Mouse (Mus musculus): ENCODE results near the gene Pum1. TPM values are rescaled to one million over a fixed set of nuclear protein-coding genes. Genes with fewer than 3 reads are reported as not detected.
"Not testable (repeated sequence)": the region's sequence is repeated elsewhere in the genome, so short reads cannot be mapped to it uniquely, and the experiment has no call there.

Gene Pum1
- total and polyA plus RNA-seq, 3 experiments: 42.7 to 122 (median 43.5) TPM

DNA sequence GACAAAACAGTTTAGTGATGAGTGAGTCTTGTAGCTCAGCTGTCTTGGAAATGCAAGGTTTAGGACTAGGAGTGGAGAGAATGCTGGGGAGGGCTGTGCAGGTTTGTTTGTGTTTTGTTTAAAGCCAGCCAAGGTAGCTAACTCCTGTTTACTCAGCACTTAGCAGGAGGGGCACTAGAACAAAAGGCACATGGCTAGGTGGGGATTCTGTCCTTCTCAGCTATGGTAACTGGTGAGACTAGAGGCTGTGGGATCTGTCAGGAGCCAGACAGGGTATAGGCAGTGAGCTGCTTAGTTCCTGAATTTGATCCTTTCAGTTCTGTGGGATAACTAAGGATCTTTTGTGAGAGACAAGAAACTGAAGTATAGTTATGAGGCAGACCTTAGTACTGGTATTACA, 9.0 kb downstream of the Pum1 start:
- TF ChIP-seq GATA1 (IDR thresholded peaks at IDR 0.05; ENCODE audit: borderline replicate concordance, low read length): no peak
- no peak for TF ChIP-seq CTCF (IDR thresholded peaks at IDR 0.05; ENCODE audit: low read depth, low read length)
- no peak for TF ChIP-seq TAL1 (conservative IDR thresholded peaks at IDR 0.05; ENCODE audit: low read depth, low read length)
- TF ChIP-seq POLR2AphosphoS5 (IDR thresholded peaks at IDR 0.05; ENCODE audit: insufficient replicate concordance, low read depth, low read length): no peak
- no peak for TF ChIP-seq GATA2 (IDR thresholded peaks at IDR 0.05; ENCODE audit: borderline replicate concordance, low read depth, low read length)
- Histone ChIP-seq H3K4me3 (ENCODE audit: low read depth, low read length) (no peak overlapping the region), H3K36me3 (replicated peaks) (peaks cover 83% of the 10 kb centered on the region), H3K9me3 (replicated peaks) (no peaks in the 10 kb centered on the region), H3K27me3 (ENCODE audit: insufficient read depth, low read length) (no peaks in the 10 kb centered on the region), H3K4me1 (ENCODE audit: insufficient read depth, low read depth, low read length) (peaks cover 57% of the 10 kb centered on the region)
- DNase-seq (ENCODE audit: low spot score): no peak
- ATAC-seq (ENCODE audit: extremely low read depth, insufficient number of reproducible peaks, low FRiP score, poor library complexity, severe bottlenecking): no peak

- ATAC-seq (ENCODE audit: extremely low read depth, insufficient number of reproducible peaks, low FRiP score, poor library complexity, severe bottlenecking): no peak
Observed at GRCm38 (mm10) chr4:130676746-130677145, 13.6 kb downstream of the Pum1 start.

DNA sequence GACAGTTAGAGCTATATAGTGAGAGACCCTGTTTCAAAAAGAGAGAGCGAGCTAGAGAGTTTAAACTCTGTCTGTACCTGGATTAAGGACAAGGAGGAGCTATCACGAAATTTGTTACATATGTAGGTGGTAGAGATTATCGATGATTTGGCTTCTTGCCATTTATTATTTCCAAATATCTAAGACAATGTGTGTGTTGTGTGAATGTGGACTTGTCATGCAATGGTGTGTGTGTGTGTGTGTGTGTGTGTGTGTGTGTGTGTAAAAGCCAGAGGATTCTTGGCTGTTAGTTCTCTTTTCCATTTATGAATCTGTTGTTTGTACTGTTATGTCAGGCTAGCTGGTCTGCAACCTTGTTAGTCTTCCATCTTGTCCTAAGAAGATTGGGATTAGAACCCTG, 15.0 kb downstream of the Pum1 start:
- no peak overlapping the region for H3K4me3 ChIP-seq (ENCODE audit: low read depth, low read length)
- ATAC-seq (ENCODE audit: extremely low read depth, insufficient number of reproducible peaks, low FRiP score, poor library complexity, severe bottlenecking): no peak
- no peaks in the 10 kb centered on the region for H3K9me3 ChIP-seq (replicated peaks)
- TF ChIP-seq TAL1 (conservative IDR thresholded peaks at IDR 0.05; ENCODE audit: low read depth, low read length) (no peak), CTCF (IDR thresholded peaks at IDR 0.05; ENCODE audit: low read depth, low read length) (no peak), POLR2AphosphoS5 (IDR thresholded peaks at IDR 0.05; ENCODE audit: insufficient replicate concordance, low read depth, low read length) (no peak), GATA1 (IDR thresholded peaks at IDR 0.05; ENCODE audit: borderline replicate concordance, low read length) (no peak), GATA2 (IDR thresholded peaks at IDR 0.05; ENCODE audit: borderline replicate concordance, low read depth, low read length) (no peak)
- H3K36me3 ChIP-seq (replicated peaks): peaks cover 90% of the 10 kb centered on the region
- H3K4me1 ChIP-seq (ENCODE audit: insufficient read depth, low read depth, low read length): peaks cover 36% of the 10 kb centered on the region
- H3K27me3 ChIP-seq (ENCODE audit: insufficient read depth, low read length): no peaks in the 10 kb centered on the region
- DNase-seq (ENCODE audit: low spot score): no peak

More at GRCm38 (mm10) chr4:130676746-130677145, 13.6 kb downstream of the Pum1 start:
- DNase-seq (ENCODE audit: low spot score): no peak
- Histone ChIP-seq H3K27me3 (ENCODE audit: insufficient read depth, low read length) (no peaks in the 10 kb centered on the region), H3K9me3 (replicated peaks) (no peaks in the 10 kb centered on the region), H3K4me1 (ENCODE audit: insufficient read depth, low read depth, low read length) (peaks cover 33% of the 10 kb centered on the region), H3K36me3 (replicated peaks) (peaks cover 91% of the 10 kb centered on the region), H3K4me3 (ENCODE audit: low read depth, low read length) (no peak overlapping the region)
- TF ChIP-seq POLR2AphosphoS5 (IDR thresholded peaks at IDR 0.05; ENCODE audit: insufficient replicate concordance, low read depth, low read length) (no peak), GATA1 (IDR thresholded peaks at IDR 0.05; ENCODE audit: borderline replicate concordance, low read length) (no peak), TAL1 (conservative IDR thresholded peaks at IDR 0.05; ENCODE audit: low read depth, low read length) (no peak)

DNA sequence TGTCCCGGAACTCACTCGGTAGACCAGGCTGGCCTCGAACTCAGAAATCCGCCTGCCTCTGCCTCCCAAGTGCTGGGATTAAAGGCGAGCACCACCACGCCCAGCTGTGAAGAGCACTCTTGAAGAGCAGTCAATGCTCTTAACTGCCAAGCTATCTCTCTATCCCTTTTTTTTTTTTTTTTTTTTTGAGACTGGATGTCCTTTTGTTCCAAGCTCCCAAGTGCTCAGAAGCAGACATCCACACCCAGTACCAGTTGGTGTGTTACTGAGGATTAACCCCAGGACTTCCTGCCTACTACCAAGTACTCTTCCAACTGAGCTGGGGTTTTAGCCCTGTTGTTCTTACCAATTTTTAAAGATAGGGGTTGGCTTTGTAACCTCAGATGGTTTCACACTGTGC, 17.6 kb downstream of the Pum1 start:
- ATAC-seq (ENCODE audit: extremely low read depth, insufficient number of reproducible peaks, low FRiP score, poor library complexity, severe bottlenecking): no peak
- no peaks in the 10 kb centered on the region for H3K9me3 ChIP-seq (replicated peaks)
- no peaks in the 10 kb centered on the region for H3K27me3 ChIP-seq (ENCODE audit: insufficient read depth, low read length)
- H3K4me1 ChIP-seq (ENCODE audit: insufficient read depth, low read depth, low read length): peaks cover 41% of the 10 kb centered on the region
- no peak overlapping the region for H3K4me3 ChIP-seq (ENCODE audit: low read depth, low read length)
- TF ChIP-seq TAL1 (conservative IDR thresholded peaks at IDR 0.05; ENCODE audit: low read depth, low read length) (no peak), POLR2AphosphoS5 (IDR thresholded peaks at IDR 0.05; ENCODE audit: insufficient replicate concordance, low read depth, low read length) (no peak), GATA2 (IDR thresholded peaks at IDR 0.05; ENCODE audit: borderline replicate concordance, low read depth, low read length) (no peak), CTCF (IDR thresholded peaks at IDR 0.05; ENCODE audit: low read depth, low read length) (no peak), GATA1 (IDR thresholded peaks at IDR 0.05; ENCODE audit: borderline replicate concordance, low read length) (no peak)
- no peak for DNase-seq (ENCODE audit: low spot score)
- H3K36me3 ChIP-seq (replicated peaks): peaks cover 91% of the 10 kb centered on the region

- Histone ChIP-seq H3K36me3 (replicated peaks) (peaks cover 83% of the 10 kb centered on the region), H3K4me1 (ENCODE audit: insufficient read depth, low read depth, low read length) (peaks cover 28% of the 10 kb centered on the region)
- H3K9me3 ChIP-seq (replicated peaks); H3K4me3 ChIP-seq (ENCODE audit: low read depth, low read length); H3K27me3 ChIP-seq (ENCODE audit: insufficient read depth, low read length); ATAC-seq (ENCODE audit: extremely low read depth, insufficient number of reproducible peaks, low FRiP score, poor library complexity, severe bottlenecking); DNase-seq (ENCODE audit: low spot score): not testable (repeated sequence)
Observed at GRCm38 (mm10) chr4:130683051-130683450, 19.9 kb downstream of the Pum1 start.

DNA sequence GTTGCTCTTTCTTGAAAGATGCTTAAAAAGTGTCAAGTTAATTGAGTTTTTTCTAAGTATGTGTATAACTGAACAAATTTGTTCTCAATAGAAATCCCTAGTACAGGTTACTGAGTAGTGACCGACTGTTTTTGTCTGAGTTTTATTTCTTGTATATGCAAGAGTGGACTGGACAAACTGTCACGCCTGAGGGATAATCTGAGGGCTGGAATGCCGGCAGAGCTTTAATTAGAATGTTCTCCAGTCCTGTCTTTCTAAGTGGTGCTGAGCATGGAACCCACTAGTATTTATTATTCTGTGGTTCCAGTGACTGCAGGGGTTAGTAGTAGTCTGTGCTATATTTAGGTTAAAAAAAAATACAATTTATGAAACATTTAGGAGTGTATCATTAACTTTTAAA, 30.8 kb downstream of the Pum1 start:
- no peak for TF ChIP-seq GATA1 (IDR thresholded peaks at IDR 0.05; ENCODE audit: borderline replicate concordance, low read length)
- TF ChIP-seq CTCF (IDR thresholded peaks at IDR 0.05; ENCODE audit: low read depth, low read length): no peak
- TF ChIP-seq GATA2 (IDR thresholded peaks at IDR 0.05; ENCODE audit: borderline replicate concordance, low read depth, low read length): no peak
- no peak for ATAC-seq (ENCODE audit: extremely low read depth, insufficient number of reproducible peaks, low FRiP score, poor library complexity, severe bottlenecking)

DNA sequence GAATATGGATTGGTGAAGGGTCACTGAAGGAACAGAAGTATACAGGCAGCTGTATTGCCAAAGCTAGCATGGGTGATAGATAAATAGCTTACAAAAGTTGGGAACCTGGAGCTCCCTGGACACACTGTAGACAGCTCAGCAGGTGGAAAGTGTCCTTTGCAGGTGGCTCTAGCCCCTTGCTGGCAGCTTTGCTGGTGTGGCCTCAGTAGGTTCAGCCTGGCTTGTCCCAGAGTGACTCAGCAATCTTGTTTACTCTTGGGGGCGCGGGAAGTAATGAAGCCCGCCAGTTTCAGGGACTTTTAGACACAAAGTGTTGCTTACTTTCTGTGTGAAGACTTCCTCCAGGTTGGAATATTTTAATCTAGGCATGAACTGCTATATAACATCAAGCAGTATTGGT, 31.9 kb downstream of the Pum1 start:
- Histone ChIP-seq H3K36me3 (replicated peaks) (peaks cover 63% of the 10 kb centered on the region), H3K4me3 (ENCODE audit: low read depth, low read length) (no peak overlapping the region), H3K4me1 (ENCODE audit: insufficient read depth, low read depth, low read length) (peaks cover 50% of the 10 kb centered on the region), H3K9me3 (replicated peaks) (no peaks in the 10 kb centered on the region), H3K27me3 (ENCODE audit: insufficient read depth, low read length) (no peaks in the 10 kb centered on the region)
- no peak for ATAC-seq (ENCODE audit: extremely low read depth, insufficient number of reproducible peaks, low FRiP score, poor library complexity, severe bottlenecking)
- DNase-seq (ENCODE audit: low spot score): no peak
- TF ChIP-seq POLR2AphosphoS5 (IDR thresholded peaks at IDR 0.05; ENCODE audit: insufficient replicate concordance, low read depth, low read length): no peak
- TF ChIP-seq GATA2 (IDR thresholded peaks at IDR 0.05; ENCODE audit: borderline replicate concordance, low read depth, low read length): no peak
- TF ChIP-seq CTCF (IDR thresholded peaks at IDR 0.05; ENCODE audit: low read depth, low read length): no peak
- no peak for TF ChIP-seq TAL1 (conservative IDR thresholded peaks at IDR 0.05; ENCODE audit: low read depth, low read length)
- no peak for TF ChIP-seq GATA1 (IDR thresholded peaks at IDR 0.05; ENCODE audit: borderline replicate concordance, low read length)

More for the DNA sequence above, 30.8 kb downstream of the Pum1 start:
- Histone ChIP-seq H3K4me1 (ENCODE audit: insufficient read depth, low read depth, low read length) (peaks cover 44% of the 10 kb centered on the region), H3K27me3 (ENCODE audit: insufficient read depth, low read length) (no peaks in the 10 kb centered on the region), H3K4me3 (ENCODE audit: low read depth, low read length) (no peak overlapping the region), H3K36me3 (replicated peaks) (peaks cover 63% of the 10 kb centered on the region), H3K9me3 (replicated peaks) (no peaks in the 10 kb centered on the region)
- DNase-seq (ENCODE audit: low spot score): no peak

Data from G1E (cell line).